Mouse (Mus musculus): ENCODE results near the gene Snapc5.

The Snapc5 gene

DNA sequence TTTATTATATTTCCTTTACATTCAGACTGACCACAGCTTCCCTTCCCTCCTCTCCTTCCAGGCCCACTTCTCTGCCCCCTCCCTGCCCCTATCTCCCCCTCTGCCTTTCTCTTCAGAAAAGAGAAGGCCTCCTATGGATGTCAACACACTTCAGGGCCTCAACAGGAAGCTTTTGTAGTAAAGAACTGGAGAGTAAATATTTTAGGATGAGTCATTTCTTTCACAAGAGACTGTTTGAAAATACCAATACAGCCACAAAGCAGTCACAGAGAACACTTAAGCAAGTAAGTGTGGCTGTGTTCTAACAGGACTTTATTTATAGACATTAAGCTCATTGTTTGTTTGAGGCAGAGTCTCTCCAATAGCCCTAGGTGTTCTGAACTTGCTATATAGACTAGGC, 23.3 kb downstream of the Snapc5 start:
- DNase-seq = no peak

DNA sequence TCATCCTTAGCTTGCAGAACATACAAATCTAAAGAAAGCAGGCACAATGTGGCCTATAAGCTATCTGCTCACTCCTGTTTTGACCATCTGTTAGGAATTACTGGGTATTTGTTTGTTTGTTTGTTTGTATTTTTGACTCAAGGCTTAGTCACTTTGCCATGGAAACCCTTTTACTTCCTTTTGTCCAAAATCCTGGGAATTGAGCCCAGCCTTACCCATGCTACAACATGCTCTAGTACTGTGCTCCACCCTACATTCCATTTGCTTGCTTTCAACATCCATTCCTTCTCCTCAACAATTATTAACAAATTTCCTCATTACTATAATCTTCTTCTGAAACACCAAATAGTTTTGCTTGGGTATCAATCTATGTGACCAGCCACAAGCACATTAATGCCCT, 23.8 kb downstream of the Snapc5 start:
- DNase-seq = no peak

GRCm38 (mm10) chr9:64207509-64208084, 28.5 kb downstream of the Snapc5 start:
- peak; percentile 29 for DNase-seq

- DNase-seq = no peak
Measured at GRCm38 (mm10) chr9:64214452-64214851, 35.4 kb downstream of the Snapc5 start.

GRCm38 (mm10) chr9:64216090-64216489, 37.0 kb downstream of the Snapc5 start:
- DNase-seq = no peak

DNA sequence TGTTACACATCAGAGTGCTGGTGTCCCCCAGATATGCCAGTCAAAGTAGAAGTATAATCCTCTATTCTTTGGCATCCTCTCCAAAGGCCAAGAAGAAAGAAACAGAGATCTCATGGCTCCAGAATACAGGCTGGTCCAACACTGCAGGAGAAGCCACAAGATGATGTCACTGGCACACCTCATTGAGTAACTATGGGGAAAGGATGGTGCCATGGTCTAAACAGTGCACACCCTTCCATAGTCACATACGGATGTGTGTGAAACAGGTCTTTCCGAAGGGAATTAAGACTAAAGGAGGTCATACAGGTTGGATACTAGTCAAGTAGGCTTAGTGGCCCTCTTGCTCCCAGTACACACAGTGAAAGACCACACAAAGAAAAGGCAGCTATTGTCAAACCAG, 37.6 kb downstream of the Snapc5 start:
- DNase-seq = no peak

GRCm38 (mm10) chr9:64217887-64218286, 38.8 kb downstream of the Snapc5 start:
- DNase-seq = no peak

- DNase-seq = no peak
Measured at GRCm38 (mm10) chr9:64219305-64219704, 40.2 kb downstream of the Snapc5 start.

DNA sequence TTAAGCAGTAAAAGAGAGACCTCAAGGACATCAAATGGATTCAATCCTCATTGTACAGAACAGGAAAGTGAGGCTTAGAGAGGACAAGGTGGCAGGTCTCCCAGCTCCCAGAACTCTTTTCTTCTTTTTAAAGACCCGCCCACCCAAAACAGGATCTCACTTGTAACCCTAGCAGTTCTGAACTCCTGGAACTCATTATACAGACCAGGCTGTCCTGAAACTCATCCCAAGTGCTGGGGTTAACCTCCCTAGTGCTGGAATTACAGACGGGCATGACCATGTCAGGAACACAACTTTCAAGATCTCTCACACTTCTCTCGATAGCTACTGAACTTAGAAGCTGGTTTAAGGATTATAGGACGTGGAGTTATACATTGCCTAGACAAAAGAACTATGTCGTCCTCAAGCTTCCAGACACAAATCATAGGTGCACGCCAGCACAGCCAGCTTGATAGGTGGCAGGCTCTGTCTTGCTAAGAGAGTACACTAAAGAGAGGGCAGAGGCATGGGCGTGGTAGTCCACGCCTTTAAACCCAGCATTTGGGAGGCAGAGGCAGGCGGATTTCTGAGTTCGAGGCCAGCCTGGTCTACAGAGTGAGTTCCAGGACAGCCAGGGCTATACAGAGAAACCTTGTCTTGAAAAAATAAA, 40.8 kb downstream of the Snapc5 start:
- no peak for DNase-seq

DNA sequence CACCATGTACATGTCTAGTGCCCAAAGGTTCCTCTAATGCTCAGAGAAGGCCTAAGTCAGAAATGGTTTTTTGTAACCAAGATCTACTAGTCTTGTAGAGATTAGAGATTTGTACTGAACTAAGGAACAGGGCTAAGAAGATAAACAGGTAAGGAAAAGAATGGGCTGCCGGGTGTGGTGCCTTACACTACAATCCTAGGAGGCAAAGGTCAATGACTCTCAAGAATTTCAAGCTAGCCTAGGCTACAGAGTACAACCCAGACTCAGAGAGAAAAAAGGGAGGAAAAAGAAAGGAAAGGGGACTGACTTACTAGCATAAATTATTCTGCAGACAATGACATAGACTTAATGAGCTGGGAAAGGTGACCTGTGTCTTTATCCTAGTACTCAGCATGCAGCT, 41.5 kb downstream of the Snapc5 start:
- no peak for DNase-seq

DNA sequence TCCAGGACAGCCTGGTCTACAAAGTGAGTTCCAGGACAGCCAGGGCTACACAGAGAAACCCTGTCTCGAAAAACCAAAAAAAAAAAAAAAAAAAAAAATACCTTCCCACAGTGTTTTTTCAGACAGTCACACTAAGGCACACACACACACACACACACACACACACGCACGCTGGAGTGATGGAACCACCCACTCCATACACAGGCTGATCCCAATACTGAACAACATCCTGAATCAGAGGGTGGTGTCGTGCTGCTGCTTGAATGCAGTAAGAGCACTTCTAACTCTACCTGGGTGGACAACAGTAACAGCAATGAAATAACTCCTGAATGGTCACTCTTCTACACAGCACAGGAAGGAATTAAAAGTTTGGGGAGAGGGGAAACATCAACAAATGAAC, 42.4 kb downstream of the Snapc5 start:
- DNase-seq = no peak

DNA sequence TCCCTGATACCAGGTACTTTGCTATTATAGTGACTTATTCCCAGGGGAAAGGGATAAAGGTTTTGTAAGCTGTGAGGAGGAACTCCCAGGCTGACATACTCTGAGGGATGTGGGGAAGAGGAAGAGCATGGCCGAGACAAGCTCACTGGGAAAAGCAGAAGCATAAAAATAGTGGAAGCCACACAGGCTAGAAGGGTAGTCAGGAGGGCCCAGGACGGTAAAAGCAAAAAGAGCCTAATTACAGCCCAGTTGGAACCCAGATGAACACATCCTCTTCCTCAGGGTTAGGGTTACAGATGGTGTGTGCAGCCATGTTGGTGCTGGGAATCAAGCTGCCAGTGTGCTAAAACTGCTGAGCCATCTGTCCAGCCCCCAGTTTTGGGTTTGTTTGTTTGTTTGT, 43.0 kb downstream of the Snapc5 start:
- DNase-seq = no peak

GRCm38 (mm10) chr9:64225805-64226204, 46.7 kb downstream of the Snapc5 start:
- DNase-seq = no peak

DNA sequence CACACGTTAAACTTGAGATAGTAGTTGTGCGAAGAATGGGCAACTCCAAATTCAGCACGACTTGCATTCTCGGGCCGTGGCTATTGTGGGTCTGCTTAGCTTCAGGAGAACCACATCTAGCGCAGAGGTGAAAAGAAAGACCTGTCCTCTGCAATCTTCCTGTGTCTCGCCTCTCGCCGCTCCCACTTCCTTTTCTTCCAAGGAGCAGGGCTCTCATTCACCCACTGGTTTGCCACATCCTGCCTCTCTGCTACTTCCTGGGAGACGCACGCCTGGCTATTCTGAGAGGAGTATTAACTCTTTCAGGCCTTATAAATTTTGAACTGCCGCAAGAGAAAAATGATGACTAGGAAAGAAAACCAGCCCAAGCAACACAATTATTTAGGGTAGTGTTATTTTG, 48.7 kb downstream of the Snapc5 start:
- no peak for DNase-seq

DNA sequence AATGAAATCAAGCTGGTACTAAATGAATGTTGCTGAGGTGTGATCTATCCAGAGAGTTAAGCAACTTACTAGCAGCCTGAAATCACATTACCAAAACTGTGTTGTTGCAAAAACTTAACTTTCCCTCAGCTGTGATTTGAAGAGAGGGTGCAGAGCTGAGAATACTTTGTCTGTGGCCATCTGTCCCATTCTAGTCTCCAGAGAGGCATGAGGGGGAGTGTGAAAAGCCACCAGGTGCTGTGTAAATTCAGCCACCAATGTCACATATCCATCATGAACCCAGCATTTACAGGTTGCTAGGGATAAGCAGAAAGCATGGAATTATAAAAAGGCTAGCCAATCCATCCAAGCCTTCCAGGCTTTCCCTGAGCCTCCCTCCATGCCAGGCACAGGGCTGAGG, 49.9 kb downstream of the Snapc5 start:
- no peak for DNase-seq

DNA sequence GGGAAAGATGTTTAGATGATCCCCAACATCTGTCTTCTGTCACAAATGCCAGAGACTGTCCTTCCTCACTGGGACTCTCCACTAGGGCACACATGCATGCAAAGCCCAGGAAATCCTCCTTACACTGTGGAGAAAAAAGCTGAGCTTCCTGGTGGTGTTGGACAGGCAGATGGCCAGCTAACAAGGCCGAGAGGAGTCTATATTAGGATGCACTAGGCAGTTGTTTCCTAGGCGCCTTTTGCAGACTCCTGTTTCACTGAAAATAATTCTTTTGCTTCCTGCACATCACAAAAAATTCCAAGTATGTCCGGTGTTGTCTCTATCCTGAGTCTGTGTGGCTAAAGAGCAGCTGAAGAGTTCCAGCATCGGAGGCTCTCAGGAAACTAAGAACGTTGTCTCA, 52.1 kb downstream of the Snapc5 start:
- DNase-seq = peak; percentile 46

DNA sequence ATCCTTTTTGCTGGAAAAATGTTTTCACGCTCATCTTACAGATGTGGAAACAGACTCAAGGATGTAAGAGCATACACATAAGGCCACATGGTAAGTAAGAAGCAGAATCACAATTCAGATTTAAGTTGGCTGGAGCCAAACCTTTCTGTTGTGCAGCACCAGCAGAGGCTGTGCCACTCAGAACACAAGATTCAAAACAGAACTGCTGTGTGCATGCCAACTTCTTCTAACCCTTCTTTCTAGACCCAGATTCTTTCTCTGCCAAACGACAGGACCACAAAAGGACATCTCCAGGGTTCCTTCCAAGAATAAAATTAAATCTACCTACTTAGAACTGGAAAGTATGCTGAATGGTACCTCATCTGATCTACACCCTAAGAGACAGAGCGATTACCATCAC, 52.6 kb downstream of the Snapc5 start:
- DNase-seq = no peak

DNA sequence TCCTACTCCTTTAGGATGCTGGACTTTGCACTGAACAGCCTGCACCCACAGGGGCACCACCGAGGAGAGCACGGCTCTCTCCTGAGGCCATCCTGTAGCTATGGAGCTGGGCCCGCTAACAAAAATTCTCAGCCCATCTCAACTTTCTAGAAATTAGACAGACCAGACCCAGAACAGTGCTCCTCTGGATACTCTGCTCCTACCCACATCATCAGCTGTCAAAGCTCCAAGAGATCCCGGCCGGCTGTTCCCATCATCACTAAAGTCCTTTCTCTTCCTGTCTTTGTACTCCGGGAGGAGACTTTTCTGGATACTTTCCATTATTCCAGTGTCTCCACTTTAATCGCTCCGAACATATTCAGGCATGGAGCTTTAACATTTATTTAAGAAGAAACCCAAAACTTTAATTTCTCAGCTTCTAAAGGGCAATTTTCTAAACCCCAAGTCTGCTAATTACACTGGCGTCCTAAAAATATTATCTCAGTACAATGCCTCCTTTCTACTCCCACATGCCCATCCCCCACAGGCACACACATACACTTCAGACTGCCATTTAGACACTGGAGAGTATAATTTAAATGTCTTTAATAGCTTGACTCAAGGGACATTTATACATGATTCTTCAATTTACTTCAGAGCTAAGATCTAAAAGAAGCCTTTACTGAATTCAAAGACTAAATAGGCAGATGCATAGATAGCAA, 53.3 kb downstream of the Snapc5 start:
- peak; percentile 72 for DNase-seq
